Mouse (Mus musculus): ENCODE results near the gene Spred2.
"Not testable (repeated sequence)": the region's sequence is repeated elsewhere in the genome, so short reads cannot be mapped to it uniquely, and the experiment has no call there.

The Spred2 gene

GRCm38 (mm10) chr11:20053951-20054350 is 129.8 kb downstream of the Spred2 start:
- DNase-seq (ENCODE audit: low spot score in 2 of 2) = no peak

- DNase-seq (ENCODE audit: low spot score in 2 of 2) = no peak
Measured at GRCm38 (mm10) chr11:20054617-20055016, 130.4 kb downstream of the Spred2 start.

DNA sequence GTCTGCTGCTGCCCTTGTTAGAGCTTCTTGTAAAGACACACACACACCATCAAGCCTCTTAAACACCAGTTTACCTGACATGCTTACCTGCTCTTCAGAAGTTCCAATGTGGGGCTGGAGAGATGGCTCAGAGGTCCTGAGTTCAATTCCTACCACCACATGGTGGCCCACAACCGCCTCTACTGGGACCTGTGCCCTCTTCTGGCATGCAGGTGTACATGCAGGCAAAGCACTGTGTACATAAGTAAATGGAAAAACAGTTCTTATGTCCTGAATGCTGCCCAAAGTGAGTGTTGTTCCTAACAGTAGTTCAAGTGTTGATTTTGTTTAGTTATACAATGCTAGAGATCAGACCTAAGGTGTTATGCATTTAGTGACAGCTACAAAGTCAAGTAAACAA is 132.0 kb downstream of the Spred2 start:
- DNase-seq (ENCODE audit: low spot score in 2 of 2) = no peak

- no peak for DNase-seq (ENCODE audit: low spot score in 2 of 2)
Measured at GRCm38 (mm10) chr11:20057429-20057828, 133.3 kb downstream of the Spred2 start.

- DNase-seq (ENCODE audit: low spot score in 2 of 2) = no peak
Measured at GRCm38 (mm10) chr11:20059736-20060135, 135.6 kb downstream of the Spred2 start.

GRCm38 (mm10) chr11:20062801-20063200 is 138.6 kb downstream of the Spred2 start:
- DNase-seq (ENCODE audit: low spot score in 2 of 2) = not testable (repeated sequence)

GRCm38 (mm10) chr11:20064086-20064485 is 139.9 kb downstream of the Spred2 start:
- not testable (repeated sequence) for DNase-seq (ENCODE audit: low spot score in 2 of 2)

GRCm38 (mm10) chr11:20064926-20065325 is 140.8 kb downstream of the Spred2 start:
- no peak for DNase-seq (ENCODE audit: low spot score in 2 of 2)

GRCm38 (mm10) chr11:20066106-20066505 is 141.9 kb downstream of the Spred2 start:
- DNase-seq (ENCODE audit: low spot score in 2 of 2) = no peak

DNA sequence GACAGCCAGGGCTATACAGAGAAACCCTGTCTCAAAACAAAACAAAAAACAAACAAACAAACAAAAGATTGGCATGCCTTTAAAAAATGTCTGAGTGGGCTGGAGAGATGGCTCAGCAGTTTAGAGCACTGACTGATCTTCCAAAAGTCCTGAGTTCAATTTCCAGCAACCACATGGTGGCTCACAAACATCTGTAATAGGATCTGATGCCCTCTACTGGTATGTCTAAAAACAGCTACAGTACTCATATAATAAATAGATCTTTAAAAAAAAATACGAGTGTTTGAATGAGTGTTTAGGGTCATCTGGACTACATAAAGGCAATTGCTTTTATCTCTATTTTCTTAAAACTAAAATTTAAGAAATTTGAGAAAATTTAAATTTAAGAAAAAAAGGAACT is 143.3 kb downstream of the Spred2 start:
- no peak for DNase-seq (ENCODE audit: low spot score in 2 of 2)

DNA sequence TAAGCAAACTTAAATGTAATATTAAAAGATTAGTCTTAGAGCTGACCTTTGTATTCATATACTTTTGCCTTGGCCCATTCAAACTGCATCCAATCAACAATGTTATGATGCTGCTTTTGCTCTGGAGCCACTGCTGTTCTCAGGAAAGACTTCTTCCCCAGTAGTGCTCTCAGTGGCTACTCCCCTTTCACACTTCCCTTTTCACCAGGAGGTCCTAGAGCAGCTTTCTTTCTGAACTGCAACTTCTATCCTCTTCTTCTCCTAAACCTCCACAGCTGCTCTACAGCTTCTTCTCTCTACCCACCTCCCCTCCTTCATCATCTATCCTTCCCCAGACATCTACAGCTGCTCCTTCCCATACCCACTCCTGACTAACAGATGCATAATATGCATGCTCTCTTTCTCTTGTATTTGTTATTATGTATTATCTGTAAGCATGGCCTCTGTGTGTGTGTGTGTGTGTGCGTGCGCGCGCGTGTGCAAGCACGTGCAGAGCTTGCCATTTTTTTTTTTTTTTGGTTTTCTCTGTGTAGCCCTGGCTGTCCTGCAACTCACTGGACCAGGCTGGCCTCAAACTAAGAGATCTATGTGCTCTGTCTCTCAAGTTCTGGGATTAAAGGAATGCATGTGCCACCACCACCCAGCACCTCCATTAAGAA is 144.3 kb downstream of the Spred2 start:
- no peak for DNase-seq (ENCODE audit: low spot score in 2 of 2)

DNA sequence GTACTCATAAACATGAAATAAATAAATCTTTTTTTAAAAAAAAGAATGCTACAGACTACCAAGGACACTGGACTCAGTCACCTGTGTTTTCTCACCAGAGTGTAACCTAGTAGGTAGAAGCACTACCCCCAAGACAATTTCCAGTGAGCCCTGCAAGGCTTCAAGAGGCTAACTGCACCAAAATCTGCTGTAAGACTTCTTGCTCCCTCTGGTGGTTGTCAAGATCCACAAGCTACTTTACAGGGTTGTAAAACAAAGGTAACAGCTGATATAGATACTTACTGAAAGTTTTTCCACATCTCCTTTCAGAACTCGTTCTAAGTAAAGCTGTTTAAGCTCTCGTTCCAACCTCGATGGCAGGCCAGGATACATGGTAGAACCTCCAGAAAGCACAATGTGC is 148.0 kb downstream of the Spred2 start:
- DNase-seq (ENCODE audit: low spot score in 2 of 2) = no peak

DNA sequence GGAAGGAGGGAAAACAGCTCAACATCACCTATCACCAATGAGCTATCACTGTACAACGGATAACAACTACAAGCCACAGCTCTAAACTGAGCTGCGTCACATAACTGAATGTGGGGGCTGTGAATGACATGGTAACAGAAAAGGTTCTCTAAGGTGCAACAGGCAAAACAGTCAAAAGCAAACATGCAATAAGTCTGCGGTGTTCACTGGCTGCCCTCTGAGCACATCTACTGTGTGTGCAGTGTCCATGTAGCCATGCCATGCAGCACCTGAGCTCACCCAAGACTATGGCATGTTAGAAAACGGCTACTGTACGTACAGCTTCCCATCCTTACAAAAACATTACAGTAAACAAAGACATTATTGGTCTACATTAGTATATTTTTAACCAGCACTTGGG is 148.7 kb downstream of the Spred2 start:
- no peak for DNase-seq (ENCODE audit: low spot score in 2 of 2)
